Mouse (Mus musculus) gastrocnemius, postnatal 4 days (tissue): ENCODE results near the gene Errfi1. TPM values are rescaled to one million over a fixed set of nuclear protein-coding genes. Genes with fewer than 3 reads are reported as not detected.

Experiments used
- DNase-seq, 2 experiments: peaks; one replicate each; pipeline ENCODE4 v3.0.0; 2021 to 2022; ENCODE audit warnings: low spot score in 2 of 2, mixed read lengths in 2 of 2
- total RNA-seq, 2 experiments: library from RNA; stranded (reverse); gene quantifications; 2 replicates each; pipeline ENCODE4 v1.2.3; 2021

The Errfi1 gene
- total RNA-seq, 2 experiments from 2014 or later, result 18.8 to 22.8 TPM

DNA sequence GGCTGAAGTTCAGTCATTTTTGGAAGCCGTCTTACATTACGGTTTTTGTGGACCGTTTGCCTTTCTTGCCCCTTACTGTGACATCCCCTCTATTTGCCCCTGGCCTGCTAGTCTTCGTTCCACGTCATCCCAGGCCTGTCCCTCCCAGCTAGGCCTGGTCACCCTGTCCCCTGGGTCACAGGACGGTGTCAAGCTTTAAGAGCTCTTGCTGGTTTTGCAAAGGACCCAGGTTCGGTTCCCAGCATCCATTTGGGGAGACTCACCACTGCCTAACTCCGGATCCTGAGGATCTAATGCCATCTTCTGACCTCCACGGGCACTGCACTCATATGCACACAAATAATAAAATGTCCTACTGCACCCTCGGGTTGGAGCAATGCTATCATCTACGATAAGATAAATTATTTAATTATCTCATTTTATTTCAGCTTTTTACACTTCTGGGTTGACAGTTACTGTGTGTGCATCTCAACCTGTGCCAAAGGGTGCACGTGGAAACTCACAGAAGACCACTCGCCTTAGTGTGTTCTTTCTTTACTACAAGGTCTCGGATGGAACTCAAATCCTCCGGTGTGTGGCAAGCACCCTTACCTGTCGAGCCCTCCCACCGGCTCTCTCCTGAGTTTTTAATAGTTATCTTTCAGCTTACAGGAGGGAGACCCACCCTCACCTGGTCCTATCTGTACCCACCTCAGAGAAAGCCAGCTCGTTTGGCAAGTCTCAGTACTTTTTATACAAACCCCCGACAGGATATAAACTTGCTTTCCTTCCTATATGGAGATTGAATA is 56.6 kb downstream of the Errfi1 start:
- no peak for DNase-seq

DNA sequence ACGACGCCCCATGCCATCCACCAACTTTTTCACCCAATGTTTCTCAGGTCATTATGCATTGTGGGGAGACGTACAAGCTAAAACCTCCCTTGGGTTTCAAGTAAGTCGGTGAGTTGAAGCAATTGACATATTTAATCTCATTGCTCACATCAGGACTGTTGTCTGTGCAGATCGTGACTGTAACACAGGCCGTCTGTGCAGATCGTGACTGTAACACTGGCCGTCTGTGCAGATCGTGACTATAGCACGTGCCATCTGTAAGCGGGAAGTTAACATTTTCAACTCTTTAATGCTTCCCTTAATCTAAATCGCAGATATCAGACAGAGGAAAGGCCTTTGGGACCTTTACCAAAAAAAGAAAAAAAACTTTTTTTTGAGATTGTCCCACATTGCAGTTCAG is 60.0 kb downstream of the Errfi1 start:
- DNase-seq, result no peak

DNA sequence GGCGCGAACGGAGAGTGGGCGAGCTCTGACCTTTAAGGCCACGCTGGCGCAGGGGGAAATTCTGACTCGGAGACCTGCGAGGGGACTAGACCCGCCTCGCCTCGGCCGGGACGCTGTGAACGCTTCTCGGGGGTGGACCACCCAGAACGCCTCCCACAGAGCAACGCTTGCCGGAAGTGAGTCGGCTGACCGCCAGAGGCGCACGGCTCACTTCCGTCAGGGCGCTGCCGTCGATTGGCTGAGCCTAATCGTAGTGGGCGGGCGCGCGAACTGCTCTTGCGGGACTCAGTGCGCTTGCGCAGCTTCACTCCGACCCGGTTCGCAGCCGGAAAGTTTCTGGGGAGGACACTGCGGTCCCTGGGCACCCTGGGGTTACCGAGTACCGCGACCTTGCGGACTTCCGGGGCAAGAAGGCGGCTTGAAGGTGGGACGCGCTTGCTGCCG is 60.6 kb downstream of the Errfi1 start, which contains the start of the genes Park7 and Tnfrsf9:
TSS of gene Park7 (minus strand) at position 148 of the 444 bp plus-strand sequence.
TSS of gene Tnfrsf9 (plus strand) at position 273 of the 444 bp plus-strand sequence.
- DNase-seq, result peak; percentile 95 to 98

DNA sequence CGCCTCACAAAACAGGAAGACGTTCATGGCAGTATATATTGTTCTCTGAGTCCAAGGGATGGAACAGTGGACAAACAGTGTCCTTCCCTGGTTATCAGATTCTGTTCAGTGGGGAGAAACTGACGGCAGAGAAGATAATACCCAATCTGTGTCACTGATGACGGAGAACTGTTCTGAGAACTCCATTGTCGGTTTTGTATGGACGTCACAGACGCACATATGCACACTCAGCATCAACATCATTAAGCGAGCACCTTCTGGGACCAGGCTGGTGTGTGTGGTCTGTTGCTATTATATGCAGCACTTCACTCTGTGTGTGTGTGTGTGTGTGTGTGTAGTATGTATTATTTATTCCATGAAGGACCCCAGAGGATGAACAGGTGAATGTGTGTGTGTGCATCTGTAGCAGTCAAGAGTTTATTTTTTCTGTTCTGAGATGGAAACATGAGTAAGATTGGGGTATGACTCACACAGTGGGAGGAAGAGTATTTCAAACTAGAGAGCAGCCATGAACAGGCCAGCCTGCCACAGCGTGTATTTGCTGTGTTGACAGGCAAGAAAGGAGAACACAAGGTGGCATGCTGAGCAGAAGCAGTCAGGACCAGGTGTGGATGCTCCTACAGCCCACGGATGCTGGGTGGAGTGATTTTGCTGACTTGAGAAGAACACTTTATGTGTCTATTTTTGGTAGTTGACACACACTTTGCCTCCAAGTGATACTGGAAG is 61.6 kb downstream of the Errfi1 start:
- no peak for DNase-seq

DNA sequence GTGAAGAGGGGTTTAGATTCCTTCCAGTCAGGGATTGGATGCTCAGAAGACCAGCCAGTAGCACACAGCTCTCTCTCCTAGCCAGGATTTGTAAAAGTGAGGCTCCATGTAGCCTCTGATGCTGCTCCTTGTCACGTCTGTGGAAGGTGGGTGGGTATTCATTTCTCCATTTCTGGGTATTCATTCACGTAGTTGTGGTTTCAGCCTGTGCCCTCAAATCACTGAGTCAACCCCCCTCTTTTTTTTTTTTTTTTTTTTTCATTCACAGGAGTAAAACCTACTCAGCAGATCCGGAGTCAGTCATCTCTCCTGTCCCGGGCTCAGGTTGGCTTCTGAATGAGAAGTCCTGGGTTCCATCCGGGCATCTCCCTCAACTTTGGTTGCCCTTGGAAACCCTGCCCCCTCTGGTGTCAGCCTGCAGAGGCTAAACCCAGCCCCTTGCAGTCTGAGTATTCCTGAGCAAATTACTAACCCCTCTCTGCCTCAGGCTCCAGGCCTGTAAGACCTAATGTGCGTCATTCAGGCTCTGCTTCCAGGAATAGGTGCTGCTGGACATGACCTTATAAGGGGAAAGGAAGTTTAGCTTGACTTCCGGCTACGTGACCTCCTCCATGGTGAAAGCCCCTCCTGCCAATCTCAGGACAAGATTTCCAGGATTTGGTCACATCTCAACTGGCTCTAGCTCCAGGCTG is 63.8 kb downstream of the Errfi1 start:
- DNase-seq, result no peak

Other genes starting within 250 kb of the Errfi1 start
- not detected for gene Slc45a1, start 201.7 kb upstream of the Errfi1 start, total RNA-seq
- gene Park7, start 60.5 kb downstream of the Errfi1 start, total RNA-seq, result 100 to 1,000 TPM; 247 to 274 TPM
- gene Tnfrsf9, start 60.6 kb downstream of the Errfi1 start, total RNA-seq, result under 1 TPM; 0.17 to 0.57 TPM
- not detected for gene Uts2, start 143.2 kb downstream of the Errfi1 start, total RNA-seq
- gene Per3, start 190.7 kb downstream of the Errfi1 start, total RNA-seq, result 10 to 100 TPM; 10.5 to 15.4 TPM
- 10 to 100 TPM; 78.8 to 79.1 TPM for gene Vamp3, start 204.0 kb downstream of the Errfi1 start, total RNA-seq
- not detected for gene Gm13090, start 235.7 kb downstream of the Errfi1 start, total RNA-seq